Mouse (Mus musculus): Measurements from ENCODE around the gene Btg2. TPM values are rescaled to one million over a fixed set of nuclear protein-coding genes. Genes with fewer than 3 reads are reported as not detected.

Btg2 gene
- polyA plus RNA-seq (2015; fragmentation: Nextera tagmentation; extraction: Ambion mirVana): 111 and 115 TPM in 2 replicates

GRCm38 (mm10) chr1:134078802-134079476 is at the start of gene Btg2:
Btg2 (minus strand) TSS chr1:134079120.
- peak within 1 kb of the TSS; percentile 80 for H3K4me2 ChIP-seq
- H3K27ac ChIP-seq: peak within 1 kb of the TSS; percentile 93
- peak within 1 kb of the TSS; percentile 75 for H3K9ac ChIP-seq
- 1% methylated on average over 62 of the region's 62 CpGs for WGBS
- H3K4me3 ChIP-seq: peak within 1 kb of the TSS; percentile 70
- H3K4me1 ChIP-seq: peaks cover 77% of the 10 kb centered on the region
- H3K9me3 ChIP-seq: no peaks in the 10 kb centered on the region
- H3K36me3 ChIP-seq: peaks cover 16% of the 10 kb centered on the region
- ATAC-seq (ENCODE audit: borderline replicate concordance, extremely low read depth, low FRiP score, low TSS enrichment): peak; percentile 95
- no peaks in the 10 kb centered on the region for H3K27me3 ChIP-seq

GRCm38 (mm10) chr1:134122195-134122594 is 43.3 kb upstream of the Btg2 start:
- H3K4me3 ChIP-seq: no peak overlapping the region
- H3K27ac ChIP-seq: no peak overlapping the region
- no peak overlapping the region for H3K9ac ChIP-seq
- no peaks in the 10 kb centered on the region for H3K36me3 ChIP-seq
- no peaks in the 10 kb centered on the region for H3K9me3 ChIP-seq
- 52% methylated on average over 9 of the region's 9 CpGs for WGBS
- no peaks in the 10 kb centered on the region for H3K4me1 ChIP-seq
- ATAC-seq (ENCODE audit: borderline replicate concordance, extremely low read depth, low FRiP score, low TSS enrichment): no peak
- no peaks in the 10 kb centered on the region for H3K27me3 ChIP-seq
- H3K4me2 ChIP-seq: no peak overlapping the region

GRCm38 (mm10) chr1:134120179-134120578 is 41.3 kb upstream of the Btg2 start:
- Histone ChIP-seq H3K36me3 (no peaks in the 10 kb centered on the region), H3K27me3 (no peaks in the 10 kb centered on the region), H3K4me1 (no peaks in the 10 kb centered on the region), H3K9ac (no peak overlapping the region), H3K4me3 (no peak overlapping the region), H3K4me2 (no peak overlapping the region), H3K27ac (no peak overlapping the region), H3K9me3 (no peaks in the 10 kb centered on the region)
- no peak for ATAC-seq (ENCODE audit: borderline replicate concordance, extremely low read depth, low FRiP score, low TSS enrichment)
- WGBS: 1% methylated on average over 5 of the region's 5 CpGs

- WGBS: 55% methylated on average over 5 of the region's 5 CpGs
- Histone ChIP-seq H3K9ac (no peak overlapping the region), H3K27me3 (no peaks in the 10 kb centered on the region), H3K4me2 (no peak overlapping the region), H3K36me3 (no peaks in the 10 kb centered on the region), H3K9me3 (no peaks in the 10 kb centered on the region), H3K4me3 (no peak overlapping the region), H3K27ac (no peak overlapping the region), H3K4me1 (no peaks in the 10 kb centered on the region)
- ATAC-seq (ENCODE audit: borderline replicate concordance, extremely low read depth, low FRiP score, low TSS enrichment): no peak
Measured at GRCm38 (mm10) chr1:134117110-134117509, 38.2 kb upstream of the Btg2 start.

GRCm38 (mm10) chr1:134115424-134115823 is 36.5 kb upstream of the Btg2 start:
- WGBS: 50% methylated on average over 8 of the region's 8 CpGs
- Histone ChIP-seq H3K4me1 (no peaks in the 10 kb centered on the region), H3K4me3 (no peak overlapping the region), H3K36me3 (no peaks in the 10 kb centered on the region), H3K27ac (no peak overlapping the region), H3K4me2 (no peak overlapping the region), H3K9me3 (no peaks in the 10 kb centered on the region), H3K27me3 (no peaks in the 10 kb centered on the region), H3K9ac (no peak overlapping the region)
- ATAC-seq (ENCODE audit: borderline replicate concordance, extremely low read depth, low FRiP score, low TSS enrichment): no peak

- H3K4me1 ChIP-seq: no peaks in the 10 kb centered on the region
- no peaks in the 10 kb centered on the region for H3K27me3 ChIP-seq
- no peaks in the 10 kb centered on the region for H3K9me3 ChIP-seq
- H3K4me2 ChIP-seq: no peak overlapping the region
- no peak overlapping the region for H3K27ac ChIP-seq
- H3K9ac ChIP-seq: no peak overlapping the region
- H3K36me3 ChIP-seq: no peaks in the 10 kb centered on the region
- H3K4me3 ChIP-seq: no peak overlapping the region
- ATAC-seq (ENCODE audit: borderline replicate concordance, extremely low read depth, low FRiP score, low TSS enrichment): no peak
- 61% methylated on average over 13 of the region's 13 CpGs for WGBS
Measured at GRCm38 (mm10) chr1:134114730-134115129, 35.8 kb upstream of the Btg2 start.

DNA sequence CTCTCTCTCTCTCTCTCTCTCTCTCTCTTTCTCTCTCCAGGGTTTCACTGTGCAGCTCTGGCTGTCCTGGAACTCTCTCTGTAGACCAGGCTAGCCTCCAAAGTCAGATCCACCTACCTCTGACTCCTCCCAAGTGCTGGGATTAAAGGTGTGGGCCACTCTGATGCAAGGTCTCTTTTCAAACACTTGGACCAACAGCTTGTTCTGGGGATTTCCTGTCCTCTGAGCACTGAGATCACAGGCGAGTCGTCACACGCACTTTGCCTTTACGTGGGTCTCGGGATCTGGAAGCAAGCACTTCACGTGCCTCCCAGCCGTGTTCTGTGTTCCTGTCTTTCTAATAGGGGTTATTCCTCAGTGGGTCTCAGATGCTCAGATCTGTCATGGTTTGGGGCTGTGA is 35.1 kb upstream of the Btg2 start:
- Histone ChIP-seq H3K27ac (no peak overlapping the region), H3K36me3 (no peaks in the 10 kb centered on the region), H3K4me1 (no peaks in the 10 kb centered on the region), H3K27me3 (no peaks in the 10 kb centered on the region), H3K9ac (no peak overlapping the region), H3K4me3 (no peak overlapping the region), H3K9me3 (no peaks in the 10 kb centered on the region), H3K4me2 (no peak overlapping the region)
- no peak for ATAC-seq (ENCODE audit: borderline replicate concordance, extremely low read depth, low FRiP score, low TSS enrichment)
- 37% methylated on average over 7 of the region's 7 CpGs for WGBS

- no peak for ATAC-seq (ENCODE audit: borderline replicate concordance, extremely low read depth, low FRiP score, low TSS enrichment)
Measured at GRCm38 (mm10) chr1:134113560-134113959, 34.6 kb upstream of the Btg2 start.

DNA sequence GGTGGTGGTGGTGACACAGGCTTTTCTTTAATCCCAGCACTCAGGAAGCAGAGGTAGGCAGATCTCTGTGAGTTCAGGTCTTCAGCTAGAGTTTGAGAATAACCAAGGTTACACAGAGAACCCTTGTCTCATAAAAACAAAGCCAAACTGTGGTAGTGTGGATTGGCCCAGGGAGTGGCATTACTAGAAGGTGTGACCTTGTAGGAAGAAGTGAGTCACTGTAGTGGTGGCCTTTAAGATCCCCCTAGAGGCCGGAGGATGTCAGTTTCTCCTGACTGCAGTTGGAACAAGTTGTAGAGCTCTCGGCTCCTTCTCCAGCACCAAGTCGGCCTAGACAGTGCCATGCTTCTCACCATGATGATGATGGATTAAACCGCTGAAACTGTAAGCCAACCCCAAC is 32.1 kb upstream of the Btg2 start, which contains the start of gene Chit1:
TSS of gene Chit1 (plus strand) at position 264 of the 400 bp plus-strand sequence.
- Histone ChIP-seq H3K4me2 (no peak within 1 kb of the TSS), H3K27ac (no peak within 1 kb of the TSS), H3K4me3 (no peak within 1 kb of the TSS), H3K36me3 (no peaks in the 10 kb centered on the region), H3K9ac (no peak within 1 kb of the TSS), H3K9me3 (no peaks in the 10 kb centered on the region), H3K4me1 (peaks cover 5% of the 10 kb centered on the region; the same call in 1 of the 2 replicates), H3K27me3 (no peaks in the 10 kb centered on the region)
- 75% methylated on average over 4 of the region's 4 CpGs for WGBS
- no peak for ATAC-seq (ENCODE audit: borderline replicate concordance, extremely low read depth, low FRiP score, low TSS enrichment)

More at GRCm38 (mm10) chr1:134113560-134113959, 34.6 kb upstream of the Btg2 start:
- H3K27me3 ChIP-seq: no peaks in the 10 kb centered on the region
- H3K9ac ChIP-seq: no peak overlapping the region
- no peaks in the 10 kb centered on the region for H3K9me3 ChIP-seq
- WGBS: 52% methylated on average over 5 of the region's 5 CpGs
- H3K27ac ChIP-seq: no peak overlapping the region
- no peaks in the 10 kb centered on the region for H3K4me1 ChIP-seq
- H3K4me3 ChIP-seq: no peak overlapping the region
- H3K36me3 ChIP-seq: no peaks in the 10 kb centered on the region
- no peak overlapping the region for H3K4me2 ChIP-seq

- H3K4me2 ChIP-seq: no peak overlapping the region
- no peak overlapping the region for H3K4me3 ChIP-seq
- no peaks in the 10 kb centered on the region for H3K9me3 ChIP-seq
- no peak overlapping the region for H3K9ac ChIP-seq
- WGBS: 75% methylated on average over 5 of the region's 5 CpGs
- H3K27ac ChIP-seq: no peak overlapping the region
- no peaks in the 10 kb centered on the region for H3K36me3 ChIP-seq
- no peak for ATAC-seq (ENCODE audit: borderline replicate concordance, extremely low read depth, low FRiP score, low TSS enrichment)
- H3K4me1 ChIP-seq: peaks cover 10% of the 10 kb centered on the region; the same call in 1 of the 2 replicates
- H3K27me3 ChIP-seq: no peaks in the 10 kb centered on the region
Measured at GRCm38 (mm10) chr1:134110449-134110848, 31.5 kb upstream of the Btg2 start.

GRCm38 (mm10) chr1:134110015-134110414 is 31.1 kb upstream of the Btg2 start:
- Histone ChIP-seq H3K9ac (no peak overlapping the region), H3K4me2 (no peak overlapping the region), H3K9me3 (no peaks in the 10 kb centered on the region), H3K27me3 (no peaks in the 10 kb centered on the region), H3K4me1 (peaks cover 12% of the 10 kb centered on the region; the same call in 1 of the 2 replicates), H3K27ac (no peak overlapping the region), H3K36me3 (no peaks in the 10 kb centered on the region), H3K4me3 (no peak overlapping the region)
- WGBS: 88% methylated on average over 3 of the region's 3 CpGs
- ATAC-seq (ENCODE audit: borderline replicate concordance, extremely low read depth, low FRiP score, low TSS enrichment): no peak

GRCm38 (mm10) chr1:134107777-134108176 is 28.9 kb upstream of the Btg2 start:
- no peak overlapping the region for H3K4me3 ChIP-seq
- H3K9me3 ChIP-seq: no peaks in the 10 kb centered on the region
- H3K4me1 ChIP-seq: peaks cover 12% of the 10 kb centered on the region
- no peak overlapping the region for H3K9ac ChIP-seq
- WGBS: 87% methylated on average over 7 of the region's 7 CpGs
- no peaks in the 10 kb centered on the region for H3K27me3 ChIP-seq
- H3K27ac ChIP-seq: no peak overlapping the region
- no peak overlapping the region for H3K4me2 ChIP-seq
- ATAC-seq (ENCODE audit: borderline replicate concordance, extremely low read depth, low FRiP score, low TSS enrichment): no peak
- no peaks in the 10 kb centered on the region for H3K36me3 ChIP-seq
